7 mouse cellular contexts compared by ENCODE assay signal in genomic region chrX:74270902-74271551, GRCm38 (mm10). TPM values are rescaled to one million over a fixed set of nuclear protein-coding genes. Genes with fewer than 3 reads are reported as not detected.
DNase-seq lines count a peak whose midpoint lies in the region; ATAC-seq and TF ChIP-seq lines count a peak whose summit lies in the region.

No protein-coding gene starts in this region.

- no peak for TF ChIP-seq RAD21 in CH12.LX (IDR thresholded peaks at IDR 0.05; ENCODE audit: low read depth, low read length)

- H3K4me2 ChIP-seq in CH12.LX (ENCODE audit: insufficient read depth, low read depth, poor library complexity, severe bottlenecking), result no peak overlapping the region
- H3K4me2 ChIP-seq in heart, embryonic 16.5 days (ENCODE audit: low read depth, low read length), result peak overlapping the region; percentile 71

- peak overlapping the region; percentile 66 to 91 (median 88) for H3K4me3 ChIP-seq in CH12.LX (replicated peaks in 1 of 3; ENCODE audit: low read depth in 2 of 3, low read length in 2 of 3, poor library complexity in 1 of 3)
- H3K4me3 ChIP-seq in embryonic facial prominence, embryonic 10.5 days, result peak overlapping the region; percentile 68
- peak overlapping the region; percentile 72 for H3K4me3 ChIP-seq in heart, embryonic 16.5 days (ENCODE audit: low read length)
- H3K4me3 ChIP-seq in midbrain, embryonic 10.5 days, result peak overlapping the region; percentile 66

- 21% methylated on average over 27 of the region's 27 CpGs for WGBS in embryonic facial prominence, embryonic 10.5 days
- 12% methylated on average over 27 of the region's 27 CpGs for WGBS in heart, embryonic 16.5 days
- WGBS in midbrain, embryonic 10.5 days, result 16% methylated on average over 27 of the region's 27 CpGs

- dilution Hi-C loops in CH12.LX (cut with MboI; ENCODE audit: extremely low pct_ligation_motif_present, extremely low pct_unique_long_range_greater_than_20kb, low sequenced_read_pairs), result no loop called here

- peaks cover 16% of the 10 kb centered on the region for H3K79me2 ChIP-seq in CH12.LX (replicated peaks; ENCODE audit: control insufficient read depth, extremely low read depth, insufficient read depth, poor library complexity, severe bottlenecking)

- peak; percentile 1; the same call in 1 of the 2 replicates for TF ChIP-seq POLR2A in CH12.LX (IDR thresholded peaks at IDR 0.05; ENCODE audit: low read depth, low read length)

- TF ChIP-seq CTCF in CH12.LX (conservative IDR thresholded peaks at IDR 0.05 in 1 of 2, IDR thresholded peaks at IDR 0.05 in 1 of 2; ENCODE audit: low read depth in 2 of 2, low read length in 2 of 2), result no peak

- H3K9me3 ChIP-seq in CH12.LX (replicated peaks; ENCODE audit: low read length), result no peaks in the 10 kb centered on the region
- H3K9me3 ChIP-seq in embryonic facial prominence, embryonic 10.5 days, result no peaks in the 10 kb centered on the region
- no peaks in the 10 kb centered on the region for H3K9me3 ChIP-seq in heart, embryonic 16.5 days (replicated peaks; ENCODE audit: control insufficient read depth, low read length)
- H3K9me3 ChIP-seq in midbrain, embryonic 10.5 days (replicated peaks), result no peaks in the 10 kb centered on the region

- ATAC-seq in heart, embryonic 16.5 days (replicated peaks; ENCODE audit: extremely low read depth, insufficient read depth, low FRiP score), result no peak

- no peaks in the 10 kb centered on the region for H3K27me3 ChIP-seq in CH12.LX (replicated peaks)
- no peaks in the 10 kb centered on the region for H3K27me3 ChIP-seq in embryonic facial prominence, embryonic 10.5 days (replicated peaks; ENCODE audit: low read depth, poor library complexity, severe bottlenecking)
- no peaks in the 10 kb centered on the region for H3K27me3 ChIP-seq in heart, embryonic 16.5 days (ENCODE audit: control insufficient read depth, insufficient read depth, low read length)
- no peaks in the 10 kb centered on the region for H3K27me3 ChIP-seq in midbrain, embryonic 10.5 days (ENCODE audit: low read depth, poor library complexity, severe bottlenecking)

- in situ Hi-C loops in CH12.LX (cut with MboI; ENCODE audit: low pct_ligation_motif_present, low pct_unique_long_range_greater_than_20kb, low sequenced_read_pairs), result no loop called here

- no peak for TF ChIP-seq EP300 in CH12.LX (IDR thresholded peaks at IDR 0.05; ENCODE audit: low read length)

- H3K27ac ChIP-seq in CH12.LX (ENCODE audit: insufficient read depth, low read depth), result no peak overlapping the region; the same call in 1 of the 2 replicates
- peak overlapping the region; percentile 92 for H3K27ac ChIP-seq in embryonic facial prominence, embryonic 10.5 days (replicated peaks)
- H3K27ac ChIP-seq in heart, embryonic 16.5 days (ENCODE audit: low read length), result peak overlapping the region; percentile 73
- peak overlapping the region; percentile 95 for H3K27ac ChIP-seq in midbrain, embryonic 10.5 days (replicated peaks)

- peaks cover 14 to 19% of the 10 kb centered on the region in 2 experiments for H3K36me3 ChIP-seq in CH12.LX (replicated peaks in 1 of 2; ENCODE audit: control insufficient read depth in 1 of 2, insufficient read depth in 1 of 2, low read length in 1 of 2)
- H3K36me3 ChIP-seq in embryonic facial prominence, embryonic 10.5 days (replicated peaks), result peaks cover 18% of the 10 kb centered on the region
- peaks cover 3% of the 10 kb centered on the region; the same call in 1 of the 2 replicates for H3K36me3 ChIP-seq in heart, embryonic 16.5 days (ENCODE audit: control insufficient read depth, insufficient read depth)
- peaks cover 12% of the 10 kb centered on the region for H3K36me3 ChIP-seq in midbrain, embryonic 10.5 days

- peak overlapping the region; percentile 96 for H3K9ac ChIP-seq in CH12.LX (ENCODE audit: insufficient read depth, low read depth)
- H3K9ac ChIP-seq in heart, embryonic 16.5 days (ENCODE audit: low read length), result peak overlapping the region; percentile 81

- peaks cover 0 to 14% of the 10 kb centered on the region in 2 experiments; a peak in 2 of 4 replicates for H3K4me1 ChIP-seq in CH12.LX (ENCODE audit: control insufficient read depth in 1 of 2, insufficient read depth in 2 of 2)
- H3K4me1 ChIP-seq in embryonic facial prominence, embryonic 10.5 days, result no peaks in the 10 kb centered on the region; the same call in 1 of the 2 replicates
- H3K4me1 ChIP-seq in heart, embryonic 16.5 days (ENCODE audit: control insufficient read depth, insufficient read depth, low read length), result no peaks in the 10 kb centered on the region
- H3K4me1 ChIP-seq in midbrain, embryonic 10.5 days, result peaks cover 8% of the 10 kb centered on the region; the same call in 1 of the 2 replicates

- DNase-seq in A20 (ENCODE audit: low read depth, low spot score), result peak; percentile 54
- peak; percentile 52 for DNase-seq in CH12.LX (ENCODE audit: extremely low read depth)
- peak; percentile 38 for DNase-seq in embryonic facial prominence, embryonic 10.5 days (ENCODE audit: low spot score)
- DNase-seq in layer of hippocampus, postnatal 10 days (ENCODE audit: low spot score in 2 of 2), result peak; percentile 13 to 25
- peak; percentile 31 for DNase-seq in midbrain, embryonic 10.5 days (ENCODE audit: low spot score)
- peak; percentile 52 for DNase-seq in testis, postnatal 10 days (ENCODE audit: low spot score)

TF ChIP-seq in CH12.LX, 34 proteins besides CTCF, POLR2A, EP300 and RAD21:
- TF ChIP-seq MYC (IDR thresholded peaks at IDR 0.05; ENCODE audit: low read depth, low read length) (peak; percentile 86; the same call in 1 of the 2 replicates), POLR2AphosphoS2 (IDR thresholded peaks at IDR 0.05; ENCODE audit: low read depth, low read length) (peak; percentile 20; the same call in 1 of the 2 replicates), MAX (IDR thresholded peaks at IDR 0.05; ENCODE audit: low read length) (peak; percentile 45; the same call in 1 of the 2 replicates), USF1 (IDR thresholded peaks at IDR 0.05; ENCODE audit: low read depth, low read length) (no peak), SMC3 (IDR thresholded peaks at IDR 0.05; ENCODE audit: low read depth, low read length) (no peak), CHD1 (IDR thresholded peaks at IDR 0.05; ENCODE audit: low read depth, low read length) (peak; percentile 64; the same call in 1 of the 2 replicates), PAX5 (IDR thresholded peaks at IDR 0.05; ENCODE audit: low read length) (no peak)

RNA-seq across cellular contexts. Expression of gene Rpl10, which starts 0.4 kb away (rescaled TPM):
- total RNA-seq in CH12.LX (2012; rRNA removed), result 3,647 and 3,697 TPM in 2 replicates
- total RNA-seq in CH12.LX (2014; rRNA removed), result 3,137 and 3,420 TPM in 2 replicates
- polyA plus RNA-seq in CH12.LX (2012; ENCODE audit: insufficient read length, low read depth), result 200 and 459 TPM in 2 replicates
- 846 and 850 TPM in 2 replicates for polyA plus RNA-seq in embryonic facial prominence, embryonic 10.5 days (2016; fragmentation: Nextera tagmentation; extraction: Ambion mirVana)
- polyA plus RNA-seq in heart, embryonic 16.5 days (2015; fragmentation: Nextera tagmentation; extraction: Ambion mirVana), result 368 and 465 TPM in 2 replicates
- 100 to 1,000 TPM; 203 to 222 TPM for total RNA-seq in layer of hippocampus, postnatal 10 days (2021)
- polyA plus RNA-seq in midbrain, embryonic 10.5 days (2016; fragmentation: Nextera tagmentation; extraction: Ambion mirVana), result 711 and 801 TPM in 2 replicates

RNA-seq across cellular contexts. Expression of gene Taz, which starts 10.7 kb away (rescaled TPM):
- total RNA-seq in CH12.LX (2012; rRNA removed) (31.9 and 40.4 TPM in 2 replicates), CH12.LX (2014; rRNA removed) (29.2 and 31.6 TPM in 2 replicates)
- polyA plus RNA-seq in CH12.LX (2012; ENCODE audit: insufficient read length, low read depth), result 25.6 and 29.0 TPM in 2 replicates
- 68.8 and 70.4 TPM in 2 replicates for polyA plus RNA-seq in embryonic facial prominence, embryonic 10.5 days (2016; fragmentation: Nextera tagmentation; extraction: Ambion mirVana)
- 77.6 and 87.9 TPM in 2 replicates for polyA plus RNA-seq in heart, embryonic 16.5 days (2015; fragmentation: Nextera tagmentation; extraction: Ambion mirVana)
- total RNA-seq in layer of hippocampus, postnatal 10 days (2021), result 10 to 100 TPM; 54.6 to 54.7 TPM
- 75.7 and 77.9 TPM in 2 replicates for polyA plus RNA-seq in midbrain, embryonic 10.5 days (2016; fragmentation: Nextera tagmentation; extraction: Ambion mirVana)

RNA-seq across cellular contexts. Expression of gene Dnase1l1, which starts 11.1 kb away (rescaled TPM):
- 3.4 and 4.7 TPM in 2 replicates for total RNA-seq in CH12.LX (2012; rRNA removed)
- 3.8 and 5.1 TPM in 2 replicates for total RNA-seq in CH12.LX (2014; rRNA removed)
- 4.3 and 4.6 TPM in 2 replicates for polyA plus RNA-seq in CH12.LX (2012; ENCODE audit: insufficient read length, low read depth)
- 4.2 and 4.7 TPM in 2 replicates for polyA plus RNA-seq in embryonic facial prominence, embryonic 10.5 days (2016; fragmentation: Nextera tagmentation; extraction: Ambion mirVana)
- polyA plus RNA-seq in heart, embryonic 16.5 days (2015; fragmentation: Nextera tagmentation; extraction: Ambion mirVana), result 15.7 and 17.3 TPM in 2 replicates
- 1 to 10 TPM; 2.8 to 3.5 TPM for total RNA-seq in layer of hippocampus, postnatal 10 days (2021)
- 3.7 and 4.1 TPM in 2 replicates for polyA plus RNA-seq in midbrain, embryonic 10.5 days (2016; fragmentation: Nextera tagmentation; extraction: Ambion mirVana)

RNA-seq across cellular contexts. Expression of gene Emd, which starts 16.5 kb away (rescaled TPM):
- total RNA-seq in CH12.LX (2012; rRNA removed) (65.4 and 65.6 TPM in 2 replicates), CH12.LX (2014; rRNA removed) (80.1 and 99.4 TPM in 2 replicates)
- polyA plus RNA-seq in CH12.LX (2012; ENCODE audit: insufficient read length, low read depth), result 73.8 and 132 TPM in 2 replicates
- 25.9 and 27.8 TPM in 2 replicates for polyA plus RNA-seq in embryonic facial prominence, embryonic 10.5 days (2016; fragmentation: Nextera tagmentation; extraction: Ambion mirVana)
- polyA plus RNA-seq in heart, embryonic 16.5 days (2015; fragmentation: Nextera tagmentation; extraction: Ambion mirVana), result 13.0 and 16.2 TPM in 2 replicates
- total RNA-seq in layer of hippocampus, postnatal 10 days (2021), result 10 to 100 TPM; 36.0 to 44.7 TPM
- polyA plus RNA-seq in midbrain, embryonic 10.5 days (2016; fragmentation: Nextera tagmentation; extraction: Ambion mirVana), result 18.5 and 20.1 TPM in 2 replicates

RNA-seq across cellular contexts. Expression of gene Flna, which starts 21.4 kb away (rescaled TPM):
- 78.7 and 82.4 TPM in 2 replicates for total RNA-seq in CH12.LX (2012; rRNA removed)
- 56.8 and 70.2 TPM in 2 replicates for total RNA-seq in CH12.LX (2014; rRNA removed)
- 82.6 and 91.6 TPM in 2 replicates for polyA plus RNA-seq in CH12.LX (2012; ENCODE audit: insufficient read length, low read depth)
- polyA plus RNA-seq in embryonic facial prominence, embryonic 10.5 days (2016; fragmentation: Nextera tagmentation; extraction: Ambion mirVana), result 315 and 331 TPM in 2 replicates
- 129 and 177 TPM in 2 replicates for polyA plus RNA-seq in heart, embryonic 16.5 days (2015; fragmentation: Nextera tagmentation; extraction: Ambion mirVana)
- total RNA-seq in layer of hippocampus, postnatal 10 days (2021), result 100 to 1,000 TPM; 210 to 252 TPM
- 223 and 243 TPM in 2 replicates for polyA plus RNA-seq in midbrain, embryonic 10.5 days (2016; fragmentation: Nextera tagmentation; extraction: Ambion mirVana)
